Mouse (Mus musculus): Measurements from ENCODE around the gene Slc22a5.

DNA sequence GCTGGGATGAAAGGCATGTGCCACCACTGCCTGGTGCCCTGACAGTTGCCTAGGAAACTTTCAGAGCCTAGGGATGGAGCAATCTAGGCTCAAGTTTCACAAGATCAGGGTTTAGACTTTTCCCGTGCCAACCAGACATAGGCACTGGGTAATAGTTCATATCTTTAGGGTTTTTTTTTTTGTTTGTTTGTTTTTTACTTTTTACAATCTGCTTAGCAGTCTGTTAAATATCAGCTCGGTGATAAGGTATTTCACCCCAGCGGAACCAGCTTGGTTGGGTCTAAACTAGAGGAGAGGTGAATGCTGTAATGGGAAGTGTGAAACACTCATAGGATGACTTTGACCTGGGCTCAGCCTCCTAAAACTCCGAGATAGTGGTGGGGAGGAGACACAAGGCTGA, 19.6 kb upstream of the Slc22a5 start:
- no peak for TF ChIP-seq CTCF (IDR thresholded peaks at IDR 0.05)
- no peak for TF ChIP-seq EP300 (IDR thresholded peaks at IDR 0.05)
